Mouse (Mus musculus) intestine, embryonic 15.5 days (tissue): ENCODE results near the gene Olfr129. TPM values are rescaled to one million over a fixed set of nuclear protein-coding genes. Genes with fewer than 3 reads are reported as not detected.

Experiments
- ATAC-seq: fragments of 200-750 bp; cut with Nextera tagmentation; 2 replicates; pipeline ENCODE4 v1.8.0; 2017; ENCODE audit warnings: moderate TSS enrichment, moderate library complexity
- H3K27ac ChIP-seq: fragments of 300-500 bp; sonication (generic); 2 replicates; pipeline ENCODE4 v1.5.1; 2015; ENCODE audit warnings: mild to moderate bottlenecking, inconsistent platforms
- H3K27me3 ChIP-seq: fragments of 300-500 bp; sonication (generic); replicated peaks from 2 replicates; pipeline ENCODE4 v1.6.1; 2015; ENCODE audit warnings: inconsistent platforms
- H3K36me3 ChIP-seq: fragments of 300-500 bp; sonication (generic); 2 replicates; pipeline ENCODE4 v1.6.1; 2015; ENCODE audit warnings: inconsistent platforms
- H3K4me1 ChIP-seq: fragments of 300-500 bp; sonication (generic); replicated peaks from 2 replicates; pipeline ENCODE4 v1.6.1; 2015; ENCODE audit warnings: inconsistent platforms
- H3K4me2 ChIP-seq: fragments of 300-500 bp; sonication (generic); replicated peaks from 2 replicates; pipeline ENCODE4 v1.6.1; 2015; ENCODE audit warnings: mild to moderate bottlenecking, inconsistent platforms
- H3K4me3 ChIP-seq: fragments of 300-500 bp; sonication (generic); replicated peaks from 2 replicates; pipeline ENCODE4 v1.5.1; 2015; ENCODE audit warnings: inconsistent platforms
- H3K9ac ChIP-seq: fragments of 300-500 bp; sonication (generic); 2 replicates; pipeline ENCODE4 v1.6.1; 2015; ENCODE audit warnings: inconsistent platforms
- H3K9me3 ChIP-seq: fragments of 300-500 bp; sonication (generic); 2 replicates; pipeline ENCODE4 v1.6.1; 2016; ENCODE audit warnings: inconsistent platforms
- WGBS: fragments of 180-500 bp; shearing (Covaris S2); methylation state at CpG from one replicate; pipeline ENCODE4 v1.1.7; 2015; 5-methylcytosine and 5-hydroxymethylcytosine counted together
- polyA plus RNA-seq: library from polyadenylated mRNA; unstranded; fragments of >200 nt; fragmentation: Nextera tagmentation; extraction: Ambion mirVana; gene quantifications from 2 replicates; pipeline ENCODE4 v1.2.1, GENCODE M21; 2015

Gene Olfr129
- not detected in 2 replicates for polyA plus RNA-seq

GRCm38 (mm10) chr17:38059979-38060378 lies at the start of gene Olfr129:
Gene Olfr129 (minus strand): TSS chr17:38060079.
- no peaks in the 10 kb centered on the region for H3K27me3 ChIP-seq
- no peak within 1 kb of the TSS for H3K4me3 ChIP-seq
- no peak for ATAC-seq
- H3K9ac ChIP-seq = no peak within 1 kb of the TSS
- no peak within 1 kb of the TSS for H3K4me2 ChIP-seq
- H3K4me1 ChIP-seq = no peaks in the 10 kb centered on the region
- H3K27ac ChIP-seq = no peak within 1 kb of the TSS
- WGBS = 74% methylated on average over 1 of the region's 1 CpGs
- no peaks in the 10 kb centered on the region for H3K9me3 ChIP-seq
- H3K36me3 ChIP-seq = no peaks in the 10 kb centered on the region

GRCm38 (mm10) chr17:38088593-38088992 lies 28.7 kb upstream of the Olfr129 start, which contains the start of gene Olfr131:
Gene Olfr131 (minus strand): TSS chr17:38088693.
- H3K4me2 ChIP-seq = no peak within 1 kb of the TSS

GRCm38 (mm10) chr17:38082364-38082763 lies 22.5 kb upstream of the Olfr129 start:
- Histone ChIP-seq H3K4me3 (no peak overlapping the region), H3K4me1 (no peaks in the 10 kb centered on the region), H3K36me3 (no peaks in the 10 kb centered on the region), H3K27me3 (no peaks in the 10 kb centered on the region), H3K9me3 (no peaks in the 10 kb centered on the region), H3K9ac (no peak overlapping the region), H3K27ac (no peak overlapping the region), H3K4me2 (no peak overlapping the region)
- ATAC-seq = no peak
- 88% methylated on average over 4 of the region's 4 CpGs for WGBS

More at GRCm38 (mm10) chr17:38088593-38088992, 28.7 kb upstream of the Olfr129 start, which contains the start of gene Olfr131:
- Histone ChIP-seq H3K36me3 (no peaks in the 10 kb centered on the region), H3K27me3 (no peaks in the 10 kb centered on the region), H3K4me1 (no peaks in the 10 kb centered on the region), H3K9ac (no peak within 1 kb of the TSS), H3K4me3 (no peak within 1 kb of the TSS), H3K9me3 (no peaks in the 10 kb centered on the region), H3K27ac (no peak within 1 kb of the TSS)
- ATAC-seq = no peak

GRCm38 (mm10) chr17:38063621-38064020 lies 3.7 kb upstream of the Olfr129 start, which contains the start of gene Olfr130:
Gene Olfr130 (plus strand): TSS chr17:38063921.
- Histone ChIP-seq H3K4me1 (no peaks in the 10 kb centered on the region), H3K36me3 (no peaks in the 10 kb centered on the region), H3K9me3 (no peaks in the 10 kb centered on the region), H3K27ac (no peak within 1 kb of the TSS), H3K27me3 (no peaks in the 10 kb centered on the region), H3K4me2 (no peak within 1 kb of the TSS), H3K4me3 (no peak within 1 kb of the TSS), H3K9ac (no peak within 1 kb of the TSS)
- no peak for ATAC-seq
- WGBS = 73% methylated on average over 1 of the region's 1 CpGs

GRCm38 (mm10) chr17:38026297-38026696 lies 33.6 kb downstream of the Olfr129 start:
- no peaks in the 10 kb centered on the region for H3K9me3 ChIP-seq
- no peaks in the 10 kb centered on the region for H3K4me1 ChIP-seq
- no peaks in the 10 kb centered on the region for H3K27me3 ChIP-seq
- H3K9ac ChIP-seq = no peak overlapping the region
- H3K36me3 ChIP-seq = no peaks in the 10 kb centered on the region
- no peak overlapping the region for H3K4me3 ChIP-seq
- WGBS = 28% methylated on average over 5 of the region's 5 CpGs
- ATAC-seq = no peak
- no peak overlapping the region for H3K27ac ChIP-seq
- no peak overlapping the region for H3K4me2 ChIP-seq

GRCm38 (mm10) chr17:38016341-38016740 lies 43.5 kb downstream of the Olfr129 start:
- H3K9ac ChIP-seq = no peak overlapping the region
- H3K9me3 ChIP-seq = no peaks in the 10 kb centered on the region
- no peaks in the 10 kb centered on the region for H3K27me3 ChIP-seq
- no peak for ATAC-seq
- H3K27ac ChIP-seq = no peak overlapping the region
- H3K4me2 ChIP-seq = no peak overlapping the region
- no peaks in the 10 kb centered on the region for H3K4me1 ChIP-seq
- no peaks in the 10 kb centered on the region for H3K36me3 ChIP-seq
- no peak overlapping the region for H3K4me3 ChIP-seq
- 70% methylated on average over 2 of the region's 2 CpGs for WGBS

GRCm38 (mm10) chr17:38004996-38005395 lies 54.9 kb downstream of the Olfr129 start:
- Histone ChIP-seq H3K9me3 (no peaks in the 10 kb centered on the region), H3K36me3 (no peaks in the 10 kb centered on the region), H3K27ac (no peak overlapping the region), H3K4me2 (no peak overlapping the region), H3K4me3 (no peak overlapping the region), H3K4me1 (no peaks in the 10 kb centered on the region), H3K9ac (no peak overlapping the region), H3K27me3 (no peaks in the 10 kb centered on the region)
- no peak for ATAC-seq
- 72% methylated on average over 2 of the region's 2 CpGs for WGBS

Other genes with a start within 250 kb of the Olfr129 start
- gene Olfr125, start 227.1 kb downstream of the Olfr129 start, polyA plus RNA-seq = not detected in 2 replicates
- gene Olfr126, start 212.6 kb downstream of the Olfr129 start, polyA plus RNA-seq = not detected in 2 replicates
- gene Olfr127, start 159.6 kb downstream of the Olfr129 start, polyA plus RNA-seq = not detected in 2 replicates
- not detected in 2 replicates for gene Olfr128, start 139.5 kb downstream of the Olfr129 start, polyA plus RNA-seq
- not detected in 2 replicates for gene Olfr761, start 107.0 kb downstream of the Olfr129 start, polyA plus RNA-seq
- not detected in 2 replicates for gene Olfr130, start 3.8 kb upstream of the Olfr129 start, polyA plus RNA-seq
- not detected in 2 replicates for gene Olfr131, start 28.6 kb upstream of the Olfr129 start, polyA plus RNA-seq
- not detected in 2 replicates for gene Olfr132, start 74.4 kb upstream of the Olfr129 start, polyA plus RNA-seq
- gene Olfr133, start 85.2 kb upstream of the Olfr129 start, polyA plus RNA-seq = not detected in 2 replicates
- gene Olfr134, start 111.3 kb upstream of the Olfr129 start, polyA plus RNA-seq = not detected in 2 replicates
- gene Olfr135, start 144.3 kb upstream of the Olfr129 start, polyA plus RNA-seq = not detected in 2 replicates
- gene Olfr138, start 201.0 kb upstream of the Olfr129 start, polyA plus RNA-seq = not detected in 2 replicates
- gene Olfr137, start 247.5 kb upstream of the Olfr129 start, polyA plus RNA-seq = not detected in 2 replicates